Mouse (Mus musculus) CH12.LX (cell line): ENCODE measurements around the gene Mtap. TPM values are rescaled to one million over a fixed set of nuclear protein-coding genes. Genes with fewer than 3 reads are reported as not detected.

Experiments used
- DNase-seq: peaks from one replicate; pipeline ENCODE4 v3.0.0-alpha.2; 2013; ENCODE audit errors: extremely low read depth
- H3K27ac ChIP-seq: 2 replicates; pipeline ENCODE4 v1.5.1; 2012; ENCODE audit warnings: low read depth, mild to moderate bottlenecking, control low read depth, moderate library complexity; ENCODE audit not compliant: insufficient read depth
- H3K27me3 ChIP-seq: replicated peaks from 2 replicates; pipeline ENCODE3; 2012; ENCODE audit warnings: inconsistent platforms
- H3K36me3 ChIP-seq, 2 experiments: replicated peaks in 1 of 2; 2 replicates each; pipeline versions ENCODE3 to v1.6.1; 2012; ENCODE audit warnings: inconsistent platforms in 1 of 2, low read length in 1 of 2, mild to moderate bottlenecking in 1 of 2, mixed read lengths in 1 of 2, moderate library complexity in 1 of 2; ENCODE audit not compliant: control insufficient read depth in 1 of 2, insufficient read depth in 1 of 2
- H3K4me1 ChIP-seq, 2 experiments: 2 replicates each; pipeline ENCODE4 v1.6.1; 2012; ENCODE audit warnings: inconsistent platforms in 1 of 2, moderate library complexity in 1 of 2; ENCODE audit not compliant: insufficient read depth in 2 of 2, control insufficient read depth in 1 of 2
- H3K4me2 ChIP-seq: 2 replicates; pipeline ENCODE4 v1.6.1; 2012; ENCODE audit warnings: low read depth, mild to moderate bottlenecking, control low read depth; ENCODE audit not compliant: poor library complexity, insufficient read depth, severe bottlenecking
- H3K4me3 ChIP-seq, 3 experiments: fragments of 150-350 bp in 1 of 3; sonication (generic) in 1 of 3; replicated peaks in 1 of 3; 2 replicates each; pipeline versions ENCODE3 to v1.5.1; 2011 to 2012; ENCODE audit warnings: low read depth in 2 of 3, low read length in 2 of 3, mild to moderate bottlenecking in 2 of 3, moderate library complexity in 2 of 3, control low read depth in 1 of 3, improper control_type of control experiment in 1 of 3, inconsistent platforms in 1 of 3, mixed read lengths in 1 of 3; ENCODE audit not compliant: poor library complexity in 1 of 3
- H3K79me2 ChIP-seq: replicated peaks from 2 replicates; pipeline ENCODE4 v1.6.1; 2012; ENCODE audit warnings: mild to moderate bottlenecking, moderate library complexity; ENCODE audit not compliant: control insufficient read depth, poor library complexity, insufficient read depth, severe bottlenecking; ENCODE audit errors: extremely low read depth
- H3K9ac ChIP-seq: 2 replicates; pipeline ENCODE4 v1.6.1; 2012; ENCODE audit warnings: low read depth, mild to moderate bottlenecking, control low read depth, moderate library complexity; ENCODE audit not compliant: insufficient read depth
- H3K9me3 ChIP-seq: replicated peaks from 2 replicates; pipeline ENCODE3; 2012; ENCODE audit warnings: low read length, inconsistent platforms, mixed read lengths
- BHLHE40 ChIP-seq: IDR thresholded peaks from 2 replicates; pipeline ENCODE4 v1.6.1; 2011; ENCODE audit warnings: mild to moderate bottlenecking, low read depth, low read length, improper control_type of control experiment
- CTCF ChIP-seq, 2 experiments: IDR thresholded peaks in 1 of 2; conservative IDR thresholded peaks in 1 of 2; 2 replicates each; pipeline ENCODE4 v1.5.1; 2011 to 2012; ENCODE audit warnings: low read depth in 2 of 2, low read length in 2 of 2, improper control_type of control experiment in 1 of 2, inconsistent platforms in 1 of 2, mild to moderate bottlenecking in 1 of 2, moderate library complexity in 1 of 2
- E2F4 ChIP-seq: IDR thresholded peaks from 2 replicates; pipeline ENCODE4 v1.6.1; 2011; ENCODE audit warnings: low read depth, low read length, improper control_type of control experiment; ENCODE audit not compliant: insufficient replicate concordance
- ELF1 ChIP-seq: IDR thresholded peaks from 2 replicates; pipeline ENCODE4 v1.6.1; 2014; ENCODE audit warnings: low read depth, mild to moderate bottlenecking, inconsistent platforms, low read length, improper control_type of control experiment
- EP300 ChIP-seq: IDR thresholded peaks from 2 replicates; pipeline ENCODE4 v1.6.1; 2011; ENCODE audit warnings: low read length, improper control_type of control experiment
- GABPA ChIP-seq: IDR thresholded peaks from 2 replicates; pipeline ENCODE4 v1.6.1; 2012; ENCODE audit warnings: low read depth, low read length, improper control_type of control experiment, inconsistent platforms; ENCODE audit not compliant: insufficient replicate concordance
- IRF4 ChIP-seq: IDR thresholded peaks from 2 replicates; pipeline ENCODE4 v1.6.1; 2014; ENCODE audit warnings: low read depth, mild to moderate bottlenecking, inconsistent platforms, low read length, improper control_type of control experiment
- JUN ChIP-seq: IDR thresholded peaks from 2 replicates; pipeline ENCODE4 v1.6.1; 2011; ENCODE audit warnings: low read depth, mild to moderate bottlenecking, low read length, improper control_type of control experiment, moderate library complexity; ENCODE audit not compliant: insufficient read depth
- KAT2A ChIP-seq: IDR thresholded peaks from 2 replicates; pipeline ENCODE4 v1.6.1; 2012; ENCODE audit warnings: low read length, improper control_type of control experiment, inconsistent platforms; ENCODE audit not compliant: insufficient replicate concordance
- MAFK ChIP-seq: IDR thresholded peaks from 2 replicates; pipeline ENCODE4 v1.6.1; 2011; ENCODE audit warnings: low read length, improper control_type of control experiment; ENCODE audit not compliant: insufficient replicate concordance
- MAZ ChIP-seq: IDR thresholded peaks from 2 replicates; pipeline ENCODE4 v1.6.1; 2012; ENCODE audit warnings: low read depth, mild to moderate bottlenecking, inconsistent platforms, low read length, improper control_type of control experiment, moderate library complexity
- MEF2A ChIP-seq: IDR thresholded peaks from 2 replicates; pipeline ENCODE4 v1.6.1; 2014; ENCODE audit warnings: low read depth, mild to moderate bottlenecking, inconsistent platforms, low read length, improper control_type of control experiment, borderline replicate concordance
- MXI1 ChIP-seq: IDR thresholded peaks from 2 replicates; pipeline ENCODE4 v1.6.1; 2011; ENCODE audit warnings: mild to moderate bottlenecking, low read depth, low read length, improper control_type of control experiment
- NRF1 ChIP-seq: IDR thresholded peaks from 2 replicates; pipeline ENCODE4 v1.6.1; 2014; ENCODE audit warnings: low read depth, mild to moderate bottlenecking, inconsistent platforms, low read length, improper control_type of control experiment, moderate library complexity
- PAX5 ChIP-seq: IDR thresholded peaks from 2 replicates; pipeline ENCODE4 v1.6.1; 2012; ENCODE audit warnings: low read length, inconsistent platforms, mixed read lengths
- POLR2A ChIP-seq: IDR thresholded peaks from 2 replicates; pipeline ENCODE4 v1.6.1; 2011; ENCODE audit warnings: low read depth, mild to moderate bottlenecking, improper control_type of control experiment, low read length
- RAD21 ChIP-seq: IDR thresholded peaks from 2 replicates; pipeline ENCODE4 v1.6.1; 2011; ENCODE audit warnings: low read depth, mild to moderate bottlenecking, low read length, improper control_type of control experiment, moderate library complexity
- RCOR1 ChIP-seq: conservative IDR thresholded peaks from 2 replicates; pipeline ENCODE4 v1.6.1; 2012; ENCODE audit warnings: low read depth, mild to moderate bottlenecking, inconsistent platforms, low read length, improper control_type of control experiment
- TBP ChIP-seq: conservative IDR thresholded peaks from 2 replicates; pipeline ENCODE4 v1.6.1; 2011; ENCODE audit warnings: low read depth, low read length, improper control_type of control experiment
- TCF12 ChIP-seq: IDR thresholded peaks from 2 replicates; pipeline ENCODE4 v1.6.1; 2014; ENCODE audit warnings: low read depth, mild to moderate bottlenecking, inconsistent platforms, low read length, improper control_type of control experiment
- USF1 ChIP-seq: IDR thresholded peaks from 2 replicates; pipeline ENCODE4 v1.6.1; 2014; ENCODE audit warnings: low read depth, mild to moderate bottlenecking, inconsistent platforms, low read length, improper control_type of control experiment
- dilution Hi-C: fragments of 300-500 bp; cut with MboI; formaldehyde crosslinking; loops from 2 replicates; pipeline ENCODE4 v1.14.3; 2020; ENCODE audit warnings: low sequenced_read_pairs; ENCODE audit not compliant: extremely low pct_unique_long_range_greater_than_20kb, extremely low pct_ligation_motif_present
- in situ Hi-C: fragments of 300-500 bp; cut with MboI; formaldehyde crosslinking; loops from 3 replicates; pipeline ENCODE4 v1.14.3; 2019; ENCODE audit warnings: low sequenced_read_pairs, low pct_ligation_motif_present, low pct_unique_long_range_greater_than_20kb, mixed read lengths
- polyA plus RNA-seq: library from polyadenylated mRNA; unstranded; fragments of >175 nt; gene quantifications from 2 replicates; pipeline ENCODE4 v1.2.1, GENCODE M21; 2012; ENCODE audit warnings: low read depth; ENCODE audit not compliant: insufficient read length
- total RNA-seq, 2 experiments: library from RNA; depleted of rRNA; stranded (reverse); fragments of 300-350 nt in 1 of 2; fragments of >200 nt in 1 of 2; gene quantifications; 2 replicates each; pipeline ENCODE4 v1.2.3; 2012 to 2014

The Mtap gene
- total and polyA plus RNA-seq, 3 experiments = not detected

- H3K36me3 ChIP-seq = no peaks in the 10 kb centered on the region
- H3K4me2 ChIP-seq = no peak overlapping the region
- no peaks in the 10 kb centered on the region for H3K79me2 ChIP-seq
- H3K4me3 ChIP-seq = no peak overlapping the region
- H3K9ac ChIP-seq = no peak overlapping the region
- no peaks in the 10 kb centered on the region for H3K4me1 ChIP-seq
- TF ChIP-seq ELF1 = no peak
- no peak for TF ChIP-seq CTCF (conservative IDR thresholded peaks at IDR 0.05 in 1 of 2, IDR thresholded peaks at IDR 0.05 in 1 of 2; ENCODE audit: low read depth in 2 of 2, low read length in 2 of 2)
- TF ChIP-seq RCOR1 = no peak
- no peak for TF ChIP-seq E2F4
- no peak for TF ChIP-seq NRF1
- no peak for TF ChIP-seq KAT2A
- TF ChIP-seq MAZ = no peak
- TF ChIP-seq USF1 = no peak
- no peak for TF ChIP-seq GABPA
- dilution Hi-C loops = no loop called here
- no peaks in the 10 kb centered on the region for H3K27me3 ChIP-seq
- no peaks in the 10 kb centered on the region for H3K9me3 ChIP-seq
- in situ Hi-C loops = no loop called here
- DNase-seq = no peak
- no peak overlapping the region for H3K27ac ChIP-seq
Observed at GRCm38 (mm10) chr4:89149261-89149660, 12.3 kb downstream of the Mtap start.

GRCm38 (mm10) chr4:89161389-89161788, 24.5 kb downstream of the Mtap start:
- Histone ChIP-seq H3K27me3 (no peaks in the 10 kb centered on the region), H3K9ac (no peak overlapping the region), H3K4me1 (no peaks in the 10 kb centered on the region), H3K4me2 (no peak overlapping the region), H3K27ac (no peak overlapping the region), H3K4me3 (no peak overlapping the region), H3K79me2 (no peaks in the 10 kb centered on the region), H3K9me3 (no peaks in the 10 kb centered on the region), H3K36me3 (no peaks in the 10 kb centered on the region)
- in situ Hi-C loops (no loop called here), dilution Hi-C loops (no loop called here)
- no peak for TF ChIP-seq BHLHE40
- TF ChIP-seq CTCF (conservative IDR thresholded peaks at IDR 0.05 in 1 of 2, IDR thresholded peaks at IDR 0.05 in 1 of 2; ENCODE audit: low read depth in 2 of 2, low read length in 2 of 2) = no peak
- no peak for TF ChIP-seq JUN
- TF ChIP-seq MAZ = no peak
- no peak for TF ChIP-seq POLR2A
- TF ChIP-seq MAFK = no peak
- no peak for TF ChIP-seq ELF1
- no peak for TF ChIP-seq PAX5
- TF ChIP-seq USF1 = no peak
- TF ChIP-seq TBP = no peak
- no peak for TF ChIP-seq EP300
- TF ChIP-seq TCF12 = no peak
- no peak for TF ChIP-seq KAT2A
- no peak for TF ChIP-seq MEF2A
- TF ChIP-seq MXI1 = no peak
- TF ChIP-seq NRF1 = no peak
- no peak for TF ChIP-seq RAD21
- TF ChIP-seq IRF4 = no peak
- TF ChIP-seq GABPA = no peak
- no peak for DNase-seq
